ENCODE assay signal across 7 mouse cellular contexts in the genomic region with DNA sequence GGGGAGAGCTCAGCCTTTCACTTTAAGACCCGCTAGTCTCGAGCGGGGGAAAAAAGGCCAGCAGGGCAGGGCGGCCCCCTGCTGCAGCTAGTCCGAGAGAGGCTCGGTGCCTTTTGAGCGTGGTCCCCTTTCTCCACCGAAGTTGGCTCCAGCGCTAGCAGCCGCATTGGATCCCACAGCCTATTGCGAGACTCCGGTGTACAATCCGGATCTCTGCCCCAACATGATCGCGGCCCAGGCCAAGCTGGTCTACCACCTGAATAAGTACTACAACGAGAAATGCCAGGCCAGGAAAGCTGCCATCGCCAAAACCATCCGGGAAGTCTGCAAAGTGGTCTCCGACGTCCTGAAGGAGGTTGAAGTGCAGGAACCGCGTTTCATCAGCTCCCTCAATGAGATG. TPM values are rescaled to one million over a fixed set of nuclear protein-coding genes. Genes with fewer than 3 reads are reported as not detected.
A peak's percentile ranks its signal among the peaks of the same experiment; 100 is the strongest.
DNase-seq lines count a peak whose midpoint lies in the region; ATAC-seq lines count a peak whose summit lies in the region.

No protein-coding gene starts in this region.

- H3K9ac ChIP-seq in embryonic facial prominence, embryonic 11.5 days (replicated peaks; ENCODE audit: low read length) = peak overlapping the region; percentile 90
- peak overlapping the region; percentile 82 for H3K9ac ChIP-seq in neural tube, embryonic 14.5 days (replicated peaks; ENCODE audit: low read depth, low read length)

- H3K9me3 ChIP-seq in embryonic facial prominence, embryonic 11.5 days (replicated peaks; ENCODE audit: control insufficient read depth, low read length) = no peaks in the 10 kb centered on the region
- no peaks in the 10 kb centered on the region for H3K9me3 ChIP-seq in limb, embryonic 10.5 days (replicated peaks)
- no peaks in the 10 kb centered on the region for H3K9me3 ChIP-seq in neural tube, embryonic 14.5 days (ENCODE audit: control insufficient read depth, low read length)

- ATAC-seq in embryonic facial prominence, embryonic 11.5 days (replicated peaks; ENCODE audit: insufficient number of reproducible peaks, low FRiP score, low TSS enrichment, low read depth) = no peak
- ATAC-seq in granulocyte monocyte progenitor cell, adult 5-6 weeks (replicated peaks; ENCODE audit: poor library complexity, severe bottlenecking) = peak; percentile 24
- ATAC-seq in neural tube, embryonic 14.5 days (ENCODE audit: low read depth) = no peak

- H3K4me3 ChIP-seq in embryonic facial prominence, embryonic 11.5 days (ENCODE audit: low read depth, low read length) = peak overlapping the region; percentile 62
- peak overlapping the region; percentile 67 for H3K4me3 ChIP-seq in limb, embryonic 10.5 days
- peak overlapping the region; percentile 51 for H3K4me3 ChIP-seq in neural tube, embryonic 14.5 days (ENCODE audit: low read depth, low read length)

- peak; percentile 9 for DNase-seq in ovary, postnatal 36 days (ENCODE audit: low spot score)
- DNase-seq in ovary, postnatal 10 days (ENCODE audit: low spot score) = no peak
- peak; percentile 52 for DNase-seq in embryonic facial prominence, embryonic 11.5 days (ENCODE audit: low spot score)
- no peak for DNase-seq in limb, embryonic 10.5 days (ENCODE audit: low spot score)
- DNase-seq in Muller cell, postnatal 12 days (ENCODE audit: inconsistent ontology term) = no peak

- H3K27ac ChIP-seq in embryonic facial prominence, embryonic 11.5 days (replicated peaks; ENCODE audit: low read depth, low read length) = peak overlapping the region; percentile 92
- peak overlapping the region; percentile 96 for H3K27ac ChIP-seq in limb, embryonic 10.5 days
- peak overlapping the region; percentile 93 for H3K27ac ChIP-seq in neural tube, embryonic 14.5 days (ENCODE audit: low read depth, low read length)

- peaks cover 3% of the 10 kb centered on the region; the same call in 1 of the 2 replicates for H3K4me1 ChIP-seq in embryonic facial prominence, embryonic 11.5 days (ENCODE audit: control insufficient read depth, insufficient read depth, low read length)
- peaks cover 32% of the 10 kb centered on the region for H3K4me1 ChIP-seq in limb, embryonic 10.5 days
- peaks cover 18% of the 10 kb centered on the region for H3K4me1 ChIP-seq in neural tube, embryonic 14.5 days (ENCODE audit: control insufficient read depth, insufficient read depth, low read length)

- peak overlapping the region; percentile 71 for H3K4me2 ChIP-seq in embryonic facial prominence, embryonic 11.5 days (ENCODE audit: low read depth, low read length)
- peak overlapping the region; percentile 58 for H3K4me2 ChIP-seq in neural tube, embryonic 14.5 days (ENCODE audit: low read depth, low read length)

- H3K27me3 ChIP-seq in embryonic facial prominence, embryonic 11.5 days (ENCODE audit: control insufficient read depth, insufficient read depth, low read length) = peaks cover 2% of the 10 kb centered on the region; the same call in 1 of the 2 replicates
- H3K27me3 ChIP-seq in limb, embryonic 10.5 days (ENCODE audit: low read depth, poor library complexity, severe bottlenecking) = peaks cover 51% of the 10 kb centered on the region
- H3K27me3 ChIP-seq in neural tube, embryonic 14.5 days (ENCODE audit: control insufficient read depth, insufficient read depth, low read length) = 0 out of 2 replicates have a peak, but pooled peaks cover 2% of the 10 kb centered on the region

- under 1% methylated on average over 22 of the region's 22 CpGs for WGBS in embryonic facial prominence, embryonic 11.5 days
- WGBS in limb, embryonic 10.5 days = under 1% methylated on average over 22 of the region's 22 CpGs
- 6% methylated on average over 22 of the region's 22 CpGs for WGBS in neural tube, embryonic 14.5 days

- H3K36me3 ChIP-seq in embryonic facial prominence, embryonic 11.5 days (replicated peaks; ENCODE audit: control insufficient read depth, insufficient read depth, low read depth, low read length) = no peaks in the 10 kb centered on the region
- no peaks in the 10 kb centered on the region for H3K36me3 ChIP-seq in limb, embryonic 10.5 days
- H3K36me3 ChIP-seq in neural tube, embryonic 14.5 days (ENCODE audit: control insufficient read depth, insufficient read depth, low read length) = no peaks in the 10 kb centered on the region

RNA-seq across cellular contexts. Expression of gene Mab21l1, which starts 0.5 kb away (rescaled TPM):
- 68.3 and 76.1 TPM in 2 replicates for polyA plus RNA-seq in embryonic facial prominence, embryonic 11.5 days (2014; fragmentation: Nextera tagmentation; extraction: Ambion mirVana)
- not detected in 2 replicates for total RNA-seq in granulocyte monocyte progenitor cell, adult 5-6 weeks (2014; fragmentation: Nextera tagmentation)
- total RNA-seq in granulocyte monocyte progenitor cell, adult 5-6 weeks (2017) = 0.10 TPM in 1 of 2 replicates, not detected in the other
- polyA plus RNA-seq in limb, embryonic 10.5 days (2016; fragmentation: Nextera tagmentation; extraction: Ambion mirVana) = 34.9 and 67.2 TPM in 2 replicates
- polyA plus RNA-seq in neural tube, embryonic 14.5 days (2014; fragmentation: Nextera tagmentation; extraction: Ambion mirVana) = 99.9 and 112 TPM in 2 replicates

Comparison
In these comparisons a context has a peak if more than half of its experiments do, and no peak if none do; other contexts are left out.
1. DNase-seq: peak in ovary, postnatal 36 days (single experiment) and embryonic facial prominence, embryonic 11.5 days (single experiment); none in ovary, postnatal 10 days (single experiment), limb, embryonic 10.5 days (single experiment) and Muller cell, postnatal 12 days (single experiment).
2. Peak in every context shown above with its lines, with median percentiles within 50 percentile points of each other: H3K27ac ChIP-seq and H3K4me3 ChIP-seq.